Mouse (Mus musculus): ENCODE measurements around the gene Adamts2.

Gene Adamts2

GRCm38 (mm10) chr11:50624239-50624638 lies 22.4 kb downstream of the Adamts2 start:
- DNase-seq = peak in 1 of 2 experiments; percentile 45

GRCm38 (mm10) chr11:50624720-50625119 lies 22.8 kb downstream of the Adamts2 start:
- no peak for DNase-seq

GRCm38 (mm10) chr11:50628915-50629314 lies 27.0 kb downstream of the Adamts2 start:
- DNase-seq = no peak

GRCm38 (mm10) chr11:50630462-50630861 lies 28.6 kb downstream of the Adamts2 start:
- no peak for DNase-seq

- peak; percentile 89 to 92 for DNase-seq
Observed at GRCm38 (mm10) chr11:50632270-50632669, 30.4 kb downstream of the Adamts2 start.

GRCm38 (mm10) chr11:50635051-50635590 lies 33.2 kb downstream of the Adamts2 start:
- no peak for DNase-seq

- DNase-seq = peak; percentile 79 to 81
Observed at GRCm38 (mm10) chr11:50637026-50637425, 35.1 kb downstream of the Adamts2 start.

- peak; percentile 76 to 80 for DNase-seq
Observed at GRCm38 (mm10) chr11:50638197-50638867, 36.4 kb downstream of the Adamts2 start.

- DNase-seq = no peak
Observed at GRCm38 (mm10) chr11:50638868-50639220, 37.0 kb downstream of the Adamts2 start.

GRCm38 (mm10) chr11:50642583-50642982 lies 40.7 kb downstream of the Adamts2 start:
- DNase-seq = no peak

- no peak for DNase-seq
Observed at GRCm38 (mm10) chr11:50646148-50646547, 44.3 kb downstream of the Adamts2 start.

GRCm38 (mm10) chr11:50648143-50648807 lies 46.4 kb downstream of the Adamts2 start:
- no peak for DNase-seq

GRCm38 (mm10) chr11:50650037-50650436 lies 48.2 kb downstream of the Adamts2 start:
- no peak for DNase-seq

GRCm38 (mm10) chr11:50653746-50654431 lies 52.0 kb downstream of the Adamts2 start:
- peak; percentile 60 to 74 for DNase-seq

GRCm38 (mm10) chr11:50658826-50659225 lies 56.9 kb downstream of the Adamts2 start:
- no peak for DNase-seq

GRCm38 (mm10) chr11:50662176-50662575 lies 60.3 kb downstream of the Adamts2 start:
- no peak for DNase-seq

- no peak for DNase-seq
Observed at GRCm38 (mm10) chr11:50664826-50665225, 62.9 kb downstream of the Adamts2 start.

GRCm38 (mm10) chr11:50669542-50670362 lies 67.9 kb downstream of the Adamts2 start:
- DNase-seq = peak; percentile 92 to 95

- no peak for DNase-seq
Observed at GRCm38 (mm10) chr11:50670363-50670725, 68.5 kb downstream of the Adamts2 start.

GRCm38 (mm10) chr11:50670881-50671280 lies 69.0 kb downstream of the Adamts2 start:
- DNase-seq = no peak

GRCm38 (mm10) chr11:50671376-50671775 lies 69.5 kb downstream of the Adamts2 start:
- DNase-seq = no peak

GRCm38 (mm10) chr11:50671820-50672310 lies 70.0 kb downstream of the Adamts2 start:
- no peak for DNase-seq

GRCm38 (mm10) chr11:50672866-50673265 lies 71.0 kb downstream of the Adamts2 start:
- DNase-seq = peak; percentile 76 to 84

Measured in cerebellum, postnatal 25 days (tissue).